Mouse (Mus musculus): Measurements from ENCODE around the gene Jazf1. TPM values are rescaled to one million over a fixed set of nuclear protein-coding genes. Genes with fewer than 3 reads are reported as not detected.

Gene Jazf1
- 10.2 TPM for polyA plus RNA-seq (2017; shearing (Covaris generic))

DNA sequence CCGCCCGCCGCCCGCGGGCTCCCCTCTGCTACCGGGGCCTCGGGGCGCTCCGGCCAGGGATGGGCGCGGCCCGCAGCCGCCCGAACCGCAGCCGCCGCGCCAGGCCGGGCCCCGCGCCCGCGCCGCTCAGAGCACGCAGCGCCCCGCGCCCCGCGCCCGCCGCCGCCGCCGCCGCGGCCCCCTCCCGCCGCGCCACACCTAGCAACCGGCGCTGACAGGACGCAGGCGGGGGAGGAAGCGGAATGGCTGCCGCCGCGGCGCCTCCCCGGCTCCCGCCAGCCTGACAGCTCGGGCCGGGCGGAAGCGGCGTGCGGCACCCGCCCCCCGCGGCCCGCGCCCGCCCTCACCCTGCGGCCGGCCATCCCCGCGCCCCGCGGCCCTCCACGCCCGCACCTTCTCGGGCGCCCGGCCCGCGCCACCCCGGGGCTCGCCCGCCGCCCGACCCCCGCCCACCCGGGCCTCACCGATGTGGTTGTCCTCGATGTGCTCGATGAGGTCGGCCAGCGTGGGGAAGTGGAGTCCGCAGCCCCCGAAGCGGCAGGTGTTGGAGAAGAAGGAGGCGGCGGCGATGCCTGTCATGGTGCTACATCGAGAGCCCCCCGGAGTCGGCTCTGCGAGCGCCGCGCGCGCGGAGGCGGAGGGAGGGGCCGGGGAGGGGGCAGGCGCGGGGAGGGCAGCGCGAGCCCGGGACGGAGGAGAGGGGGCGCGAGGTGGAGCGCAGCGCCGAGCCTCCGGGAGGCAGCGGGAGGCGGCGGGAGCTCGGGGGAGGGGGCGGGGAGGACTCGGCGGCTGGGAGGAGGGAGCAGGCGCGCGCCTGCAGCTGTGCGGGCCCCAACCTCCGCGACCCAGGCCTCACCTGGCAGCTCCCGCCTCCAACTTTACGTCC lies at the start of gene Jazf1:
TSS of gene Jazf1 (minus strand) at position 643 of the 886 bp plus-strand sequence.

Other genes starting within 250 kb of the Jazf1 start
- 0.07 TPM for gene Creb5, start 218.6 kb upstream of the Jazf1 start, polyA plus RNA-seq (2017; shearing (Covaris generic))